Mouse (Mus musculus) cerebral cortex, adult 2 months (tissue): ENCODE results near the gene Hmga2.

Source experiments
- WGBS: fragments of 180-500 bp; shearing (Covaris S2); methylation state at CpG from one replicate; pipeline ENCODE4 v1.1.7; 2018; 5-methylcytosine and 5-hydroxymethylcytosine counted together

Gene Hmga2

GRCm38 (mm10) chr10:120344558-120345318, 131.5 kb downstream of the Hmga2 start:
- 45% methylated on average over 16 of the region's 16 CpGs for WGBS

GRCm38 (mm10) chr10:120339906-120340305, 136.4 kb downstream of the Hmga2 start:
- 81% methylated on average over 2 of the region's 2 CpGs for WGBS

- WGBS = 73% methylated on average over 4 of the region's 4 CpGs
These were observed 136.9 kb downstream of the Hmga2 start for GRCm38 (mm10) chr10:120339324-120339723.

GRCm38 (mm10) chr10:120338841-120339240, 137.4 kb downstream of the Hmga2 start:
- 60% methylated on average over 5 of the region's 5 CpGs for WGBS

- 100% methylated on average over 1 of the region's 1 CpGs for WGBS
These were observed 137.8 kb downstream of the Hmga2 start for GRCm38 (mm10) chr10:120338431-120338830.

- 94% methylated on average over 14 of the region's 14 CpGs for WGBS
These were observed 148.3 kb downstream of the Hmga2 start for GRCm38 (mm10) chr10:120327946-120328345.

- 90% methylated on average over 11 of the region's 11 CpGs for WGBS
These were observed 152.6 kb downstream of the Hmga2 start for GRCm38 (mm10) chr10:120323584-120324203.

- 96% methylated on average over 8 of the region's 8 CpGs for WGBS
These were observed 153.5 kb downstream of the Hmga2 start for GRCm38 (mm10) chr10:120322815-120323214.

GRCm38 (mm10) chr10:120319614-120320013, 156.7 kb downstream of the Hmga2 start:
- WGBS = 91% methylated on average over 12 of the region's 12 CpGs
